Mouse (Mus musculus) heart, adult 8-10 months (tissue): ENCODE data around the gene Tet3. TPM values are rescaled to one million over a fixed set of nuclear protein-coding genes. Genes with fewer than 3 reads are reported as not detected.

Source experiments
- DNase-seq: peaks from one replicate; pipeline ENCODE4 v3.0.0; 2022; ENCODE audit warnings: low spot score
- total RNA-seq, 4 experiments: library from RNA; stranded (reverse); gene quantifications; 2 replicates each; pipeline ENCODE4 v1.2.4; 2022

The Tet3 gene
- total RNA-seq, result 10 to 100 TPM; 15.5 to 19.8 (median 17.2) TPM

- no peak for DNase-seq
These were observed at the start of gene Tet3 for GRCm38 (mm10) chr6:83459034-83459644. Gene Tet3 (minus strand): TSS chr6:83459084.

GRCm38 (mm10) chr6:83507168-83507546 lies 48.3 kb upstream of the Tet3 start:
- DNase-seq, result no peak

GRCm38 (mm10) chr6:83506258-83507167 lies 47.6 kb upstream of the Tet3 start, which contains the start of gene Dguok:
Gene Dguok (minus strand): TSS chr6:83506969.
- DNase-seq, result peak; percentile 97

GRCm38 (mm10) chr6:83505554-83505953 lies 46.7 kb upstream of the Tet3 start:
- no peak for DNase-seq

- no peak for DNase-seq
These were observed 44.5 kb upstream of the Tet3 start for GRCm38 (mm10) chr6:83503361-83503760.

- DNase-seq, result peak; percentile 37
These were observed 43.8 kb upstream of the Tet3 start for GRCm38 (mm10) chr6:83502656-83503055.

GRCm38 (mm10) chr6:83501524-83502310 lies 42.8 kb upstream of the Tet3 start:
- DNase-seq, result no peak

GRCm38 (mm10) chr6:83500462-83500861 lies 41.6 kb upstream of the Tet3 start:
- no peak for DNase-seq

GRCm38 (mm10) chr6:83499078-83499477 lies 40.2 kb upstream of the Tet3 start:
- no peak for DNase-seq

- no peak for DNase-seq
These were observed 38.1 kb upstream of the Tet3 start for GRCm38 (mm10) chr6:83496753-83497710.

- peak; percentile 36 for DNase-seq
These were observed 37.3 kb upstream of the Tet3 start for GRCm38 (mm10) chr6:83496009-83496752.

- no peak for DNase-seq
These were observed 31.7 kb upstream of the Tet3 start for GRCm38 (mm10) chr6:83490622-83491021.

- no peak for DNase-seq
These were observed 29.3 kb upstream of the Tet3 start for GRCm38 (mm10) chr6:83488200-83488599.

GRCm38 (mm10) chr6:83487298-83487697 lies 28.4 kb upstream of the Tet3 start:
- no peak for DNase-seq

GRCm38 (mm10) chr6:83485854-83486253 lies 27.0 kb upstream of the Tet3 start:
- no peak for DNase-seq

- no peak for DNase-seq
These were observed 24.9 kb upstream of the Tet3 start for GRCm38 (mm10) chr6:83483776-83484175.

- DNase-seq, result peak; percentile 36
These were observed 23.7 kb upstream of the Tet3 start for GRCm38 (mm10) chr6:83482418-83483085.

- no peak for DNase-seq
These were observed 21.3 kb upstream of the Tet3 start for GRCm38 (mm10) chr6:83480019-83480655.

- no peak for DNase-seq
These were observed 20.3 kb upstream of the Tet3 start for GRCm38 (mm10) chr6:83479193-83479592.
